Mouse (Mus musculus) liver, embryonic 15.5 days (tissue): ENCODE measurements around the gene Nadk. TPM values are rescaled to one million over a fixed set of nuclear protein-coding genes. Genes with fewer than 3 reads are reported as not detected.
"Not testable (repeated sequence)": the region's sequence is repeated elsewhere in the genome, so short reads cannot be mapped to it uniquely, and the experiment has no call there.

Experiments used
- ATAC-seq: fragments of 200-750 bp; cut with Nextera tagmentation; 2 replicates; pipeline ENCODE4 v1.8.0; 2017; ENCODE audit warnings: moderate number of reproducible peaks, mild to moderate bottlenecking, moderate library complexity; ENCODE audit not compliant: insufficient read depth
- H3K27ac ChIP-seq: fragments of 300-500 bp; sonication (generic); replicated peaks from 2 replicates; pipeline ENCODE4 v1.5.1; 2015; ENCODE audit warnings: mild to moderate bottlenecking, inconsistent platforms
- H3K27me3 ChIP-seq: fragments of 300-500 bp; sonication (generic); 2 replicates; pipeline ENCODE4 v1.6.1; 2015; ENCODE audit warnings: mild to moderate bottlenecking, inconsistent platforms
- H3K36me3 ChIP-seq: fragments of 300-500 bp; sonication (generic); replicated peaks from 2 replicates; pipeline ENCODE4 v1.6.1; 2015; ENCODE audit warnings: moderate library complexity, mild to moderate bottlenecking, inconsistent platforms
- H3K4me1 ChIP-seq: fragments of 300-500 bp; sonication (generic); replicated peaks from 2 replicates; pipeline ENCODE4 v1.6.1; 2015; ENCODE audit warnings: inconsistent platforms
- H3K4me2 ChIP-seq: fragments of 300-500 bp; sonication (generic); 2 replicates; pipeline ENCODE4 v1.6.1; 2015; ENCODE audit warnings: moderate library complexity, mild to moderate bottlenecking, inconsistent platforms
- H3K4me3 ChIP-seq: fragments of 300-500 bp; sonication (generic); replicated peaks from 2 replicates; pipeline ENCODE4 v1.5.1; 2015; ENCODE audit warnings: mild to moderate bottlenecking, inconsistent platforms
- H3K9ac ChIP-seq: fragments of 300-500 bp; sonication (generic); 2 replicates; pipeline ENCODE4 v1.6.1; 2015; ENCODE audit warnings: moderate library complexity, mild to moderate bottlenecking, inconsistent platforms
- H3K9me3 ChIP-seq: fragments of 300-500 bp; sonication (generic); replicated peaks from 2 replicates; pipeline ENCODE4 v1.6.1; 2016; ENCODE audit warnings: inconsistent platforms
- WGBS: fragments of 180-500 bp; shearing (Covaris S2); methylation state at CpG from one replicate; pipeline ENCODE4 v1.1.7; 2015; ENCODE audit warnings: mixed read lengths; ENCODE audit not compliant: insufficient replicate concordance; 5-methylcytosine and 5-hydroxymethylcytosine counted together
- polyA plus RNA-seq: library from polyadenylated mRNA; unstranded; fragments of >200 nt; fragmentation: Nextera tagmentation; extraction: Ambion mirVana; gene quantifications from 2 replicates; pipeline ENCODE4 v1.2.1, GENCODE M21; 2015

Nadk gene
- polyA plus RNA-seq, 1 experiment from 2014 or later = 46.9 TPM

DNA sequence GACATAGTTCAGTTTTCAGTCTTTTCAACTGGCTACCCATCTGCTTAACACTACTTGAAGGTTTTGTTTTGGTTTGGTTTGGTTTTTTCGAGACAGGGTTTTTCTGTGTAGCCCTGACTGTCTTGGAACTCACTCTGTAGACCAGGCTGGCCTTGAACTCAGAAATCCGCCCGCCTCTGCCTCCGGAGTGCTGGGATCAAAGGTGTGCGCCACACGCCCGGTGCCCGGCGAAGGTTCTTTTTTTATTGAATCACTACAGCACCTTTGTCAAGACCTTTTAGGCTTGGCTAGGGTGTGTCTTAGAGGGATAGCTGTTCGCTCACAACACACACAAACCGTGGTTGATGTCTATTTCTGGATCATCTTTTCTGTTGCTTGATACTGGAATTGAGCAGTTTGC lies 8.1 kb downstream of the Nadk start:
- H3K27me3 ChIP-seq, ATAC-seq, H3K36me3 ChIP-seq, H3K4me3 ChIP-seq, H3K4me2 ChIP-seq, H3K9ac ChIP-seq, H3K9me3 ChIP-seq: not testable (repeated sequence)
- Histone ChIP-seq H3K27ac (peak overlapping the region; percentile 38; the same call in 1 of the 2 replicates), H3K4me1 (peaks cover 63% of the 10 kb centered on the region)
- 70% methylated on average over 11 of the region's 11 CpGs for WGBS

DNA sequence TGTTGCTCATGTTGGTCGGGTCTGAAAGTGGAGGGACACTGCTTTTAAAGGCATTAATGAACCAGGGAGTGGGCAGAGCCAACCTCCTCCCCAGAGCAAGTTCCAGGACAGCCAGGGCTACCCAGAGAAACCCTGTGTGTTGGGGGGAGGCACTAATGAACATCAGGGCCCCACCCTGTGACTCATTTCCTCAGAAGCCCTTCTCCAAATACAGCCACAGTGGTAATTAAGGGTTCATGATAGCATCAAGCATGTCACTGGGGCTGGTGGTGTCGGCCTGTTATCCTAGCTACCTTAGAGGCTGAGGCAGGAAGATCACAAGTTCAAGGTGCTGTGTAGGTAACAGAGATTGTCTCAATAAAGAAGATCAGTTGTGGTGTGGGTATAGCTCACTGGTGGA lies 9.3 kb downstream of the Nadk start:
- Histone ChIP-seq H3K9me3 (no peaks in the 10 kb centered on the region), H3K36me3 (no peaks in the 10 kb centered on the region), H3K4me2 (no peak overlapping the region), H3K9ac (no peak overlapping the region), H3K4me1 (peaks cover 54% of the 10 kb centered on the region), H3K27me3 (no peaks in the 10 kb centered on the region), H3K27ac (peak overlapping the region; percentile 57), H3K4me3 (no peak overlapping the region)
- ATAC-seq = no peak
- 32% methylated on average over 2 of the region's 2 CpGs for WGBS

DNA sequence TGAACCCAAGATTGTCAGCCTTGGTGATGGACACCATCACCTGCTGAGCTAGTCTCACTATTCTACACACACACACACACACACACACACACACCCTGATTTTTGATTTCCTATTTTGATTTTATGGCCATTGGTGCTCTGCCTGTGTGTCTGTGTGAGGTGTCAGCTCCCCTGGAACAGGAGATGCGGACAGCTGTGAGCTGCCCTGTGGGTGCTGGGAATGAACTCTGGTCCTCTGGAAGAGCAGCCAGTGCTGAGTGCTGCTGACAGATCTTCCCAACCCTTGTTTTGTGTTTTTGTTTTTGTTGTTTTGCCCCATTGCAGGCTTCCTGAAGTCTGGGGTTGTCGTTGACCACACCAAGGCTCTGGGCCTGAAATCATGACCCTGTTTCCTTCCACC lies 11.0 kb downstream of the Nadk start:
- ATAC-seq = no peak
- Histone ChIP-seq H3K27me3 (no peaks in the 10 kb centered on the region), H3K36me3 (peaks cover 16% of the 10 kb centered on the region; the same call in 1 of the 2 replicates), H3K9ac (no peak overlapping the region), H3K27ac (no peak overlapping the region), H3K4me2 (no peak overlapping the region), H3K4me3 (no peak overlapping the region), H3K4me1 (peaks cover 51% of the 10 kb centered on the region), H3K9me3 (no peaks in the 10 kb centered on the region)
- 73% methylated on average over 2 of the region's 2 CpGs for WGBS

DNA sequence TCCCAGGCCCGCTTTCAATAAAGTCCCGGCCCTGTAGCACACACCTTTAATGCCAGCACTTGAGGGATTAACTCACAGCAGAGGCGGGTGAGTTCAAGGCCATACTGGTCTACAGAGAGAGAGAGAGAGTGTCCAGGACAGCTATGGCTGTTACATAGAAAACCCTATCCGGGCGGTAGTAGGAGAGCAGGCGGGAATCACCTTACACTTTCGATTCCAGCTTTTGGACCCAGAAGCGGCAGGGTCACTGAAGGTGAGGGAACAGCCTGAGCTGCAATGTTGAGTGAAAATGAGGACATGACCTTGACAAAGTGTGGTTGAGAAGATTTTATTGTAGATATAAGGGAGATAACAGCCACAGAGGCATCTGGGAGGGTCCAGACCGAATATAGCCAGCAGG lies 11.7 kb downstream of the Nadk start:
- no peak for ATAC-seq
- Histone ChIP-seq H3K9ac (no peak overlapping the region; the same call in 1 of the 2 replicates), H3K4me2 (no peak overlapping the region), H3K27ac (0 out of 2 replicates have a peak overlapping the region, but pooled peaks have one; percentile 24), H3K27me3 (no peaks in the 10 kb centered on the region), H3K4me1 (peaks cover 53% of the 10 kb centered on the region), H3K9me3 (no peaks in the 10 kb centered on the region), H3K4me3 (no peak overlapping the region), H3K36me3 (peaks cover 18% of the 10 kb centered on the region; the same call in 1 of the 2 replicates)
- 80% methylated on average over 9 of the region's 9 CpGs for WGBS

DNA sequence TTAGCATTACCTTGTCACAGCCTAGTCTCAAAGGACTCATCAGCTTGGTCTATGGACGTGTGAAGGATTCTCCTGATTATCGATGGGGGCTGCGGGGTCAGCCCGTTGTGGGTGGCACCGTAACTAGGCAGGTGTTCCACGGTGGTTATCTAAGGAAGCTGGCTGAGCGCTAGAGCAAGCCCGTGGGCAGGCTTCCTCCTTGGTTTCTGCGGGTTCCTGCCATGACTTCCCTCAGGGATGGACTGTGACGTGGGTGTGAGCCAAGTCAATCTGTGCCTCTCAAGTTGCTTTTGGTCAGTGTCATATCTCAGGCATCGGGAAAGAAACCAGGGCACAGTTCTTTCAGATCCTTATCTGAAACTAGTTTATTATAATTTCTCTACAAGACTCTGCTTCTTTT lies 12.8 kb downstream of the Nadk start:
- H3K4me2 ChIP-seq = no peak overlapping the region
- no peak for ATAC-seq
- peaks cover 49% of the 10 kb centered on the region for H3K4me1 ChIP-seq
- 26% methylated on average over 11 of the region's 11 CpGs for WGBS
- H3K27me3 ChIP-seq = no peaks in the 10 kb centered on the region
- peaks cover 27% of the 10 kb centered on the region for H3K36me3 ChIP-seq
- no peak overlapping the region for H3K9ac ChIP-seq
- no peak overlapping the region for H3K27ac ChIP-seq
- no peaks in the 10 kb centered on the region for H3K9me3 ChIP-seq
- no peak overlapping the region for H3K4me3 ChIP-seq

DNA sequence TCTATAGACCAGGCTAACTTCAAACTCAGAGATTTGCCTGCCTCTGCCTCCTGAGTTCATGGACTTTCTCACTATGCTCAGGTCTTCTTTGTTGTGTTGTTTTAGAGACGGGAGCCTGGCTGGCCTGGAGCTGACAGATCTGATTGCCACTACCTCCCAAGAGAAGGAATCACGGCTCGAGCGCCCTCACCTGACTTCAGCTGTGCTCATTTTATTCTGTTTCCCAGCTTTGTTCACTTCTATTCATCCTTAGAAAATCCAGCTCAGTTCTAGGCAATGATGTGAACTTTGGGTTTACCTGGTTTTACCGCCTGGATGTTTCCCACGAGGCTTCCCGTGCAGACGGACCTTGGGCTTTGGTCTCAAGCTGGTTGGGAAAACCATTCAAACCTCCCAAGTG lies 13.3 kb downstream of the Nadk start:
- H3K36me3 ChIP-seq = peaks cover 30% of the 10 kb centered on the region
- no peak overlapping the region for H3K4me3 ChIP-seq
- no peaks in the 10 kb centered on the region for H3K9me3 ChIP-seq
- no peak overlapping the region for H3K27ac ChIP-seq
- H3K27me3 ChIP-seq = no peaks in the 10 kb centered on the region
- peaks cover 46% of the 10 kb centered on the region for H3K4me1 ChIP-seq
- no peak overlapping the region for H3K9ac ChIP-seq
- 80% methylated on average over 8 of the region's 8 CpGs for WGBS
- H3K4me2 ChIP-seq = no peak overlapping the region
- no peak for ATAC-seq

DNA sequence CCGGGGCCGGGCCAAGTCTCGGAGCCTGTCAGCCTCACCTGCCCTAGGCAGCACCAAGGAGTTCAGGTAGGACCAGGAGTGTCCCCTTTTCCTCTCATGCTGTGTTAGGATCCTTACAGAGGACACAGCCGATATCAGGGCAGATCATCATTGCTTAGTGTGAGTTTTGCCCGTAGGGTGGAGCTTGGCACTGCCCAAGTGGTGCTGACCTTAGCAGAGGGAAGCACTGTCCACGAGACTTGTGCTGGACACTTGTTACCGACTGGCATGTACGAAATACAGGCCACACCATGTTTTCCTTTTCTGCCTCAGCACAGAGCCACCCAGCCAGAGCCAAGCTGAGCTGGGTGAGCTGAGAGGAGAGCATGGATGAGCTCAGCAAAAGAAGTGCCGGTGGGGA lies 15.0 kb downstream of the Nadk start:
- H3K4me1 ChIP-seq = peaks cover 31% of the 10 kb centered on the region
- WGBS = 77% methylated on average over 9 of the region's 9 CpGs
- H3K9me3 ChIP-seq = no peaks in the 10 kb centered on the region
- H3K4me3 ChIP-seq = no peak overlapping the region
- no peak overlapping the region for H3K27ac ChIP-seq
- no peak for ATAC-seq
- H3K4me2 ChIP-seq = no peak overlapping the region
- peaks cover 35% of the 10 kb centered on the region for H3K36me3 ChIP-seq
- H3K9ac ChIP-seq = no peak overlapping the region
- H3K27me3 ChIP-seq = no peaks in the 10 kb centered on the region

DNA sequence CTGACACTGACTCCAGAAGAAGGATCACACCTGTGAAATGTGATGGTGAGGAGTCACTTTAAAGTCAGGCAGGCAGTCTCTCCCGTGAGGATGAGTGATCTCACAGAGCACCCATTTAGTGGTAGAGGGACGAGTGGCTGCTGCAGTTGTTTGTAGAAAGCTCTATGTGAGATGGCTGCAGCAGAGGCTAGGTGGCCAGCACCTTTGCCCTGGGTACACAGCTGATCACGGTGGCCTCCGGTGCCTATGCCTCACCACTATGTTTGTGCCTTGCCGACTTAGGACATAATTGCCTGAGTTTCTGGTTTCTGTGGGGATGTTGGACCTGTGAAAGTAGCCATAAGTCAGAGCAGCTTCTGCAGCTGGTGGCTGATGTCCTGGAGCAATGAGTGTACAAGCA lies 15.6 kb downstream of the Nadk start:
- no peak overlapping the region for H3K9ac ChIP-seq
- no peak overlapping the region for H3K4me2 ChIP-seq
- no peaks in the 10 kb centered on the region for H3K27me3 ChIP-seq
- ATAC-seq = no peak
- 73% methylated on average over 5 of the region's 5 CpGs for WGBS
- no peak overlapping the region for H3K27ac ChIP-seq
- H3K4me1 ChIP-seq = peaks cover 34% of the 10 kb centered on the region
- H3K4me3 ChIP-seq = no peak overlapping the region
- H3K36me3 ChIP-seq = peaks cover 40% of the 10 kb centered on the region
- no peaks in the 10 kb centered on the region for H3K9me3 ChIP-seq

DNA sequence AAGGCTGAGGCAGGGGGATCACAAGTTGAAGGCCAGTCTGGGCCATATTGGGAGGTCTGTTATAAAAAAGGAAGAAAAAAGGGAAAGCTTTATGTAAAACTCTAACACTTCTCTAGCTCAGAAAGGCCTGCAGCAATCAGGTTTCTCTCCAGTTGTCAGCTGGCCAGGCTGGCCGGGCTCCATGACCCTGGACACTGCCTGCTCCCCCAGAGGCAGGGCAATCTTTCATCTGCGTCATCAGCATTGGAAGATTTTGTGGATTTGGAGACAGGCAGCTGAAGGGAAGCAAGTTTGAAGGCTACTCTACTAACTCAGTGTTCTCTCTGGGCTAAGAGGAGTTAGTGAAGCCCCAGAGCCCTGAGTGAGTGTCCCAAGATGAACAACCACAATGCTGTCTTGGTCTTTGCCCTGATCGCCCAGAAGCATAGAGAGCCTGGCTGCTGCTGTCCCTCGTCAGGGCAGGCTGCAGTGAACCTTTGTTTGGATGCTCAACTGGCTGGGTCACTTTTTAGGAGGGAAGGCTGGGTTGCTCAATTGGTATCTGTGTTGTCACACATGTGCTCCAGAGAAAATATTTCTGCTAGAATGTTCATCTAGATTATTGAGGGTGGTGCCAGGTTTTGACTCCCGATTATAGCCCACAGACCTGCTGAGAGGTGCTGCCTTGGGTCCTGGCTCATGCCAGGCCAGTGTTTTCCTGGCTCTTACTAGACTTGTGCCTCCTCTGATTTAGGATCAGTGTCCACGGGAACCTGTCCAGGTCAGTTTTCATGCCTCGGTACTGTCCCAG lies 16.4 kb downstream of the Nadk start:
- Histone ChIP-seq H3K4me3 (no peak overlapping the region), H3K9me3 (no peaks in the 10 kb centered on the region), H3K36me3 (peaks cover 41% of the 10 kb centered on the region), H3K9ac (no peak overlapping the region), H3K27ac (no peak overlapping the region; the same call in 1 of the 2 replicates), H3K27me3 (no peaks in the 10 kb centered on the region), H3K4me1 (peaks cover 29% of the 10 kb centered on the region), H3K4me2 (no peak overlapping the region)
- ATAC-seq = no peak
- 70% methylated on average over 7 of the region's 7 CpGs for WGBS

DNA sequence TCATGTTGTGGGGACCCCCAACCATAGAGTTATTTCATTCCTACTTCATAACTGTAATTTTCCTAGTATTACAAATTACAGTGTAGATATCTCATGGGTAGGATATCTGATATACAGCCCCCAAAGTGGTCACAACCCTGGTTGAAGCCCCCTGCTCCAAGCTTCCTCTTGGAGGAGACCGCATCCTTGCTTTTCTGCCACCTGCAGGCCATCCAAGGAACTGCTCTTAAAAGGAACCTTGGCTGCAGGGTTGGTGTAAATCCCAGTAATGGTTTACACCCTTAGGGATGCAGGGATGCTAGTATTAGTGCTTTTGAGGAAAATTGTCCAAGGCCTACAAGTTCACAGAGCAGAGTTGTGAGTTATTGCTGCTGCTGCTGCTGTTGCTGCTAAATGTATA lies 18.2 kb downstream of the Nadk start:
- Histone ChIP-seq H3K9ac (no peak overlapping the region), H3K27me3 (no peaks in the 10 kb centered on the region), H3K27ac (no peak overlapping the region), H3K4me3 (no peak overlapping the region), H3K36me3 (peaks cover 60% of the 10 kb centered on the region), H3K4me2 (no peak overlapping the region), H3K9me3 (no peaks in the 10 kb centered on the region), H3K4me1 (peaks cover 20% of the 10 kb centered on the region)
- ATAC-seq = no peak
- WGBS = 31% methylated on average over 1 of the region's 1 CpGs

DNA sequence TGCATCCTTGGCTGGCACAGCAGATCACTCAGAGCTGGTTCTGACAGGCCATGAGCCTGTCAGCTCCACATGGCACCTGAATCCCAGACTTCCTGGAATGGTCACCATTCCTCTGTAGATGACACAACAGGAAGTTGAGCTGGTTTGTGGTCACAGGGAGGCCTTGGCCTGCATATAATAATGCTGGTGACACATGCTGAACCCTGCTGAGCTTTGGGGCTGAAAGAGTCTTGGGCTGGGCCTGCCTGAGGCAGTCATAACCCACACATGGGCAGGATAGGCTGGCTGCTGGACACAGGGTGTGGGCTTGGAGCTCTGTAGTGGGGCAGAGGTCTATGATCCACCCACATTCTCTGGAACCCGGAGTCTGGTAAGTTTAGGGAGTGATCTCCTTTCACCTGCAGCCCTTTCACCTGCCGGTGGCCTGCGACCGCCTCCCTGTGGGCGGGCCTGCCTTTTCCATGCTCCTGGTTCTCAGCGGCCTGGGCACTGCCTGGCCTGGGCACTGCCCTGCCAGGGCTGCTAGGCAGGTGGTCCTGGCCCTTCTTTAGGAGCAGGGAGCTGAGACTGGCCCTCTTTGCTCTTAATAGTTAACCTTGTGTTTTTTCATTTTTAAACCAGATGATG lies 20.2 kb downstream of the Nadk start:
- WGBS = 76% methylated on average over 6 of the region's 6 CpGs
- peaks cover 72% of the 10 kb centered on the region for H3K36me3 ChIP-seq

More for the DNA sequence above, 20.2 kb downstream of the Nadk start:
- Histone ChIP-seq H3K4me2 (no peak overlapping the region), H3K4me1 (peaks cover 15% of the 10 kb centered on the region), H3K27ac (no peak overlapping the region), H3K4me3 (no peak overlapping the region), H3K9ac (no peak overlapping the region), H3K9me3 (no peaks in the 10 kb centered on the region), H3K27me3 (no peaks in the 10 kb centered on the region)
- no peak for ATAC-seq
